Mouse (Mus musculus) embryo, embryonic 9.5 days (tissue): Measurements from ENCODE around the gene Pnpla2.
A peak's percentile ranks its signal among the peaks of the same experiment; 100 is the strongest.

Experiments used
- DNase-seq: peaks from one replicate; pipeline ENCODE4 v3.0.0-alpha.2; 2017; ENCODE audit errors: extremely low spot score

Gene Pnpla2

DNA sequence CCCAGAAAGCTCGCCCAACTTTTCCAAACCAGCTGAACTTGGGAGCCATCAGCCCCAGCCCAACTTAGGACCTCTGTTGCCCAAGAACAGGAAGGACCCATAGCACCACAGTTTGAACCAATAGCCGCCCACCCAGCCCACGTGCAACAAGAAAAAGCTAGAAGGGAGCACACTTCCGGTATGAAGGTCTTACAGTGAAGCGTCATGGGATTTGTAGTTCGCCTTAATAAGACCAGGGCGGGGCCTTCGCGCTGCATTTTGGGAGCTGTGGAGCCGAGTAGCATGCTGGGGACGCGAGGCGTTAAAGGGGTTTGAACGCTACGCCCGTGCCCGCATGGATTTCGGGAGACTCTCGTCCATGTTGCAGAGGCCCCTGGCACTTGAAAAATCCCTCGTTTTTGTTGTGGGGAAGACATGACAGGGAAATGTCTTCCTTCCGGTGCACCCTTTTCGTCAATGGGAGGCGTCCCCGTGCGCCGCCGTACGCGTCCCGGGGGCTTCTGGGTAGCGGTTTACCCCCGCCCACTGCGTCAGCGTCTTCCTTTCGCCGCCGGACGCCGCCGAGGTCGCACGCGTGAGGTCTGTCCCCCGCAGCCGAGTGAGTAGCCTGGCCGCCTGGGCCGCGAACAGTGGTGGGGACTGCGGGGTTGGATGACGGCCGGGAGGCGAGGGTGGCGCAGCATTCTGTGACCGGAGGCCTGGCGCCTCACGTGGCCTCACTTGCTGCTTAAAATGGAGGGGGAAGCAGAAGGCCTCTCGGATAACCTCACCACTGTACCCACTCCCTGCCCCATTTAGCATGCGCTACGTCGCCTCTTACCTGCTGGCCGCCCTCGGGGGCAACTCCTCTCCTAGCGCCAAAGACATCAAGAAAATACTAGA, 7.6 kb upstream of the Pnpla2 start, which contains the start of gene Rplp2:
Gene Rplp2 (plus strand): TSS at position 261 of the 882 bp plus-strand sequence.
- DNase-seq, result peak; percentile 97

DNA sequence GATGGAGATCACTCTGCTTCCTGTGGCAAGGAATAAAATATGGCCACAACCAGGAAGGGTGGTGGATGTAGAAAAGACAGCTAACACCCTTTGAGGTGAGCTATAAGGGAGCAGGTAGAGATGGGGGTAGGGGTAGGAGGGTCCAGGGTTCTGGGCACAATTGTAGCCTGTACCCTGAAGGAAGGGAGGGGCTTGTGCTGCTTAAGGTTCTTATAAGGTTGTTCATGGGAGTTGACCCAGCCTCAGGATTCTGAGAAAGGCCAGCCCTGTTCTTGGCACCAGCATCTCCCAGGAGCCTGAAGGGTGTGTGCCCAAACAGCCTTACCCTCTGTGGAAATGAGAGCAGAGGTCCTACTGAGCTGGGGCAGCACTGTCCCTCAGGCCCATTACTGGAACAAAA, 3.1 kb upstream of the Pnpla2 start:
- no peak for DNase-seq

DNA sequence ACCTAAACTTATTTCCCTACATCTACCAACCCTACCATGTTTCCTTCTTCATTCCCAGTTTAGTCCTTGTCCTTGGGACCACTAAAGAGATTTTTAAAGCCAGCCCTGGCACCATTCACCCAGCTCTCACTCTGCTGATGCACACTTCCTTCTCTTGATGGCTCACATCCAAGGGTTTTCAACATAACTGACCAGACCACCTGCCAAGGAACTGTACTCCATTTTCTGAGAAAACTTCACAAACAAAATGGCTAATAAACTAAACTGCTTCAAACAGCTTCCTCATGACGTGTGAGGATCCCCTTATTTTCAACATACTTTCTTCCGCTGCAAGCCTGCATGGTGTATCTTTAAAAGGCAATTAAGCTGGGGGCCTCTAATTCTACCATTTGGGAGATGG, 1.4 kb upstream of the Pnpla2 start:
- DNase-seq, result no peak

DNA sequence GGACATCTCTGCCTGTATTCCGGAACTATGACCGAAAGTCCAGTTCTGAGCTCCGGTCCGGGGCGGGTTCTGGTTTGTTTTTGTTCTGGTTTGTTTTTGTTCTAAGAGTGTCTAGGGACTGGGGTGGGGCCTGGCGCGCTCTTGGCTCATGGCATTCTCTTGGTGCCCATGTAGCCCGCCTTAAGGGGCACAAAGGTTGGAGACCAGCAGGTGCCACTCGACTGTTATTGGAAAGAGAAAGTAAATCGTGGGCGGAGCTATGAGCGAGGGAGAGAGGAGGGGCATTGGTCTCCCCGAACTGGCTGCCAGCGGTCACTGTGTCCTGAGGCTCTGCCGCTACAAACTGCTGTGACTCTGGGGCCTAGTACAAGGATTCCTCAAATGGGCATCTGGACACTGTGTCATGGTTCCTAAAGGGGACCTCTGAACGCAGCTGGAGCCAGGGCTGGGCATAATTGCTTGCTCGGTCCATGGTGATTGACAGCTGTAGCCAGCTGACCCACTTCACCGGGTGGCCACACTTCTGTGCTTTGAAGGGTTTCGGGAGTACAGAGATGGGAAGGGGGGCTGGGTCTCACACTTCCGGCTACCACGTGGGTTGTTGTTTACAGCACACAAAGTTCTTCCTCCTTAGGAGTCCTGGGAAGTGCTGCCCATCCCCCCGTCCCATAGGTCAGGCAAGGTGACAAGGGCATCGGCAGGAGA, 764 bp downstream of the Pnpla2 start:
- no peak for DNase-seq

DNA sequence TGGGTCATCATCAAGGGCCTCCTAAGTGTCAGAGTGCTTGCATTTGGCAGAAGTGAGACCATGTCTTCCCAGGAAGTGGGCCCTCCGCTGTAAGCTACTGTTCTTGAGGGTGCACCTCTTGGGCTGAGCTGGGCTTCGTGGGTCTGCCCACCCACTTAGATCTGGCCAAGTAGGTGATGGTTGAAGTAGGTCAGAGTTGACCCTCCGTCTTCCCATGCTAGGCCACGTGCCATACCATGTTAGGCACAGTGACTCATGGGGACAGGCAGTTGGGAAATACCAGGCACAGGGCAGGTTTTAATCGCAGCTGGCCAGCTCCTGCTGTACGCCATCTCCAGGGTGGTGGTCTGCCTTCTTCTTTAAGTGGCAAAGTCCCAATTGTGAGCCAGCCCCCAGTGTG, 1.7 kb downstream of the Pnpla2 start:
- no peak for DNase-seq

DNA sequence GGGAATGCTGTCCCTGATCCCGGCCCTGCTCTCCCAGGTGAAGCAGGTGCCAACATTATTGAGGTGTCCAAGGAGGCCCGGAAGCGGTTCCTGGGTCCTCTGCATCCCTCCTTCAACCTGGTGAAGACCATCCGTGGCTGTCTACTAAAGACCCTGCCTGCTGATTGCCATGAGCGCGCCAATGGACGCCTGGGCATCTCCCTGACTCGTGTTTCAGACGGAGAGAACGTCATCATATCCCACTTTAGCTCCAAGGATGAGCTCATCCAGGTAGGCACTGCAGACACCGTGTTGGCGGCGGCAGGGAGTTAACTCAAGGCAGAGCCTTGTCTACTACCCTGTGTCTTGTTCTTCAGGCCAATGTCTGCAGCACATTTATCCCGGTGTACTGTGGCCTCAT, 2.2 kb downstream of the Pnpla2 start:
- DNase-seq, result no peak

DNA sequence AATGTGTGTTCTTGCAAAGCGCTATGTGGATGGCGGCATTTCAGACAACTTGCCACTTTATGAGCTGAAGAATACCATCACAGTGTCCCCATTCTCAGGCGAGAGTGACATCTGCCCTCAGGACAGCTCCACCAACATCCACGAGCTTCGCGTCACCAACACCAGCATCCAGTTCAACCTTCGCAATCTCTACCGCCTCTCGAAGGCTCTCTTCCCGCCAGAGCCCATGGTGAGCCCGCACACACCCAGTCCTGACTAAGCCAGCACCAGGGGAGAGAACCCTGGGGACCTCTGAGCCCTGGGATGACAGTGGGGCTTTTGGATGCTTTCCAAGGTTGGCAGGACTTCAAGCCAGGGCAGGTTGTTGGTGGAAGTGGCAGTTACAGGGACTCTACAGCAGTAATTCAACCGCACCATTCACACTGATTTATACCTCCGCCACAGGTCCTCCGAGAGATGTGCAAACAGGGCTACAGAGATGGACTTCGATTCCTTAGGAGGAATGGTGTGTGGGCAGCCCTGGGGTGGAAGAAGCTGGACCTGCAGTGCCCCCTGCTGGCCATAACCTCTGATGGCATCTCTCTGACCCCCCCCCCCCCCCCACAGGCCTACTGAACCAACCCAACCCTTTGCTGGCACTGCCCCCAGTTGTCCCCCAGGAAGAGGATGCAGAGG, 3.1 kb downstream of the Pnpla2 start:
- DNase-seq, result no peak

DNA sequence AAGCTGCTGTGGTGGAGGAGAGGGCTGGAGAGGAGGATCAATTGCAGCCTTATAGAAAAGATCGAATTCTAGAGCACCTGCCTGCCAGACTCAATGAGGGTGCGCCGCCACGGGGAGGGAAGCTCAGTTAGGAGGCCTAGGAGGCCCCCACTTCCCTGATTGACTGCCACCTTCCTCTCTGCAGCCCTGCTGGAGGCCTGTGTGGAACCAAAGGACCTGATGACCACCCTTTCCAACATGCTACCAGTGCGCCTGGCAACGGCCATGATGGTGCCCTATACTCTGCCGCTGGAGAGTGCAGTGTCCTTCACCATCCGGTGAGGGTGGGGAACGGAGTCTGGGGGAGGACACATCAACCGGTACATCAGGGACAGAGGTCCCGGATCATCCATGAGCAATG, 3.7 kb downstream of the Pnpla2 start:
- no peak for DNase-seq

DNA sequence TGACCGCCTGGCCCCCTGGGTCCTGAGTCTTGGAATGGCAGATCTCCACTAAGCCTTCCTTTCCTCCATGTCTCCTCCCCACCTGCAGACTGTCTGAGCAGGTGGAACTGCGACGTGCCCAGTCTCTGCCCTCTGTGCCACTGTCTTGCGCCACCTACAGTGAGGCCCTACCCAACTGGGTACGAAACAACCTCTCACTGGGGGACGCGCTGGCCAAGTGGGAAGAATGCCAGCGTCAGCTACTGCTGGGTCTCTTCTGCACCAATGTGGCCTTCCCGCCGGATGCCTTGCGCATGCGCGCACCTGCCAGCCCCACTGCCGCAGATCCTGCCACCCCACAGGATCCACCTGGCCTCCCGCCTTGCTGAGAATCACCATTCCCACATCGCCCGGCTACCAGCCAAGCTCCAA, 4.3 kb downstream of the Pnpla2 start:
- no peak for DNase-seq

DNA sequence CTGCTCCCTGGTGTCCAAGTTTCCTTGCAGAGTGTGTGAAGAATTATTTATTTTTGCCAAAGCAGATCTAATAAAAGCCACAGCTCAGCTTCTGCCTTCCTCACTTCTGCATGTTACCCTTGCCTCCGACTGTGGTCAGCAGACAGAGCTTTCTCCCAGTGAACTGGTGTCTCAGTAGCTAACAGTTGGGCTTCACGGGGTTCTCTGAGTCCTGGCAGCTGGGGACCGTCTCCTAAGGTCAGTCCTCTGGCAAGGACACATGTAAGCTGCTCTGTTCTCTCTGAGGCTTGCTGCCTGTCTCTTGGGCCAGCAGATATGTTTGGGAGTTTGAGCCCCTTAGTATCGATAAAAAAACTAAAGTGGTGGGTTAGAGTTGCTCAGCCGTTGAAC, 5.0 kb downstream of the Pnpla2 start:
- DNase-seq, result no peak

DNA sequence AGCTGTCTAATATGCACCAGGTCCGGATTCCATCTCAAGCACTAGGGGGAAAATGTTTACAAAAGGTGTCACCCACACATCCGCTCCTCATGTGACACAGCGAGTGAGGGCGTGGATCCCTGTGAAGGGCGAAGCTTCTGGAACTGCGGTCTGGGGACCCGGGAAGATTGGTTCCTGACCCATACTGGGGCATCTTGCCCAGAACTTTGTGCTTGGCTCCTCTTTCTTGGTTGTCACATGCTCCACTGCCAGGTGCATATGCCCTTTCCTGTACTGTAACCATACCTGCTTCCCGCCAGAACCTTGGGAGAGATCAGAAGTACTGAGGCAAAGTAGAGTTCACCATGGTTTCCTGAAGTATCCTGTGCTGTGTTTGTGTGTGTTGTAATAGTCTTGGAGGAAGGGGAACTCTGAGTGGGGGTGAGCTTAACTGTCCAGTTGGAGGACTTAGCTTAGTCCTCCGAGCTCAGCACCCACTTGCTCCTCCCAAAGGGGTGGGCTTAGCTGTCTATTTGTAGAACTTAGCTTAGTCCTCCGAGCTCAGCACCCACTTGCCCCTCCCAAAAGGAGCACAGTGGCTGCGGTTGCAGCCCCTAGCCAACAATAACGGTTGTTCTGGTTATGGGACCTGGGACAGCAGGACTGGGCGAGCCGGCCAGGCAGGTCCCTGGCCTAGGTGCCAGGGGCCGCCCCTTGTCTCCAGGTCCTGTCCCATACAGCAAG, 5.6 kb downstream of the Pnpla2 start, which contains the start of gene Cracr2b:
Gene Cracr2b (plus strand): TSS at position 704 of the 723 bp plus-strand sequence.
- DNase-seq, result no peak

DNA sequence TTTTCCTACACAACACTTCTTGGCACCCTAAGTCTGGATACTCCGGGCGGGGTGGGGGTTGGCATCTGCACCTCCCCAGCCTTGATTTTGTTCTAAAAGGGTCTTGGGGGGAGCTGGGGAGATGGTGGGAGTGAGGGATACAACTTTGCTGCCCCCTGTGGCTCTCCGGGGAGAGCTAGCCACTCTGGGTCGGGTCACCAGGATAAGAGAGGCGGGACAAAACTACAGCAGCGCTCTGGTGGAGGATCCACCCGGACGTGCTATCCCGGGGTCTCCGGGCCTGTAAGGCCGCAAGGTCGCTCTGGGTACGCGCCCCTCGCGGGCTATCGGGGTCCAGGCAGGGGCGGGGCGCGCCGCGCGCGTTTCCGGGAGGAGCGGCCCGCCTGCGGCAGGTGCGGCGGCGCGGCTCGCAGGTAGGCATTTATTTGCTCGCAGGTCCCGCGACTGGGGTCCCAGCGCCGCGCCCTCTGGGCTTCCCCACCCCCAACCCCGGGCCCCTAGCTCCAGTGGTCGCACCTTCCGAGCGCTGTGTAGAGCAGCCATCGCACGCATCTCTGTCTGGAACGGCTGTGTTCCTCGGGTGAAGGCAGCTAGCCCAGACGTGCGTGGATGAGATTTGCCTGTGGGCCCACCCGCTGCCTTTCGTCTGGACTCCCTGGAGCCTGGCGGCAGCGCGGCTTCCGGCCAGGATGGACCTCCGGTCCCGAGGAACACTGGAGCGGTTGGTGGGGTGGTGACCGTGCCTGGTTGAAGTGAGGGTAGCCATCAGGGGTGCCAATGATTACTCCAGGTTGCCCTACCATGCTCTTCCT, 6.7 kb downstream of the Pnpla2 start:
- DNase-seq, result no peak

DNA sequence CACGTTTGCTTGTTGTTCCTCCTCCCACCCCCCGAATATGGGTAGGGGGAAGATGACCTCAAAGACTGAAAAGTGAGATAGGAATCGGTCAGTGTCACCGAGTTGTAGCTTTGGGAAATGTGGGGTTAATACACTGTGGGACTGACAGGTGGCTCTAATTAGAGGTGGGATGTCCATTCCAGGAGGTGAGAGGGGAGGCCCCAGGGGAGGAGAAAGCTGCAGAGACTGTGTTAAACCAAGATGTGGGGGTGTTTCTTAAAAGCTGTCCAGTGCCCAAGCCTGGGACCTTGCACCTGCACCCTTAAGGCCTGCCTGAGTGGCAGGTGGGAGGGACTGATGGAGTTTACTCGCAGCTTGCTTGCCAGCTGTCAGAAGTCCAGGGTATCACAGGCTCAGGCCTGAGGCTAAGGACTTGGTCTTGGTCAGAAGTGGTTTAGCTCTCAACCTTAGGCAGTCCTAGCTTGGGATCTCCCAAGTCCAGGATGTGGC, 7.4 kb downstream of the Pnpla2 start:
- DNase-seq, result no peak

DNA sequence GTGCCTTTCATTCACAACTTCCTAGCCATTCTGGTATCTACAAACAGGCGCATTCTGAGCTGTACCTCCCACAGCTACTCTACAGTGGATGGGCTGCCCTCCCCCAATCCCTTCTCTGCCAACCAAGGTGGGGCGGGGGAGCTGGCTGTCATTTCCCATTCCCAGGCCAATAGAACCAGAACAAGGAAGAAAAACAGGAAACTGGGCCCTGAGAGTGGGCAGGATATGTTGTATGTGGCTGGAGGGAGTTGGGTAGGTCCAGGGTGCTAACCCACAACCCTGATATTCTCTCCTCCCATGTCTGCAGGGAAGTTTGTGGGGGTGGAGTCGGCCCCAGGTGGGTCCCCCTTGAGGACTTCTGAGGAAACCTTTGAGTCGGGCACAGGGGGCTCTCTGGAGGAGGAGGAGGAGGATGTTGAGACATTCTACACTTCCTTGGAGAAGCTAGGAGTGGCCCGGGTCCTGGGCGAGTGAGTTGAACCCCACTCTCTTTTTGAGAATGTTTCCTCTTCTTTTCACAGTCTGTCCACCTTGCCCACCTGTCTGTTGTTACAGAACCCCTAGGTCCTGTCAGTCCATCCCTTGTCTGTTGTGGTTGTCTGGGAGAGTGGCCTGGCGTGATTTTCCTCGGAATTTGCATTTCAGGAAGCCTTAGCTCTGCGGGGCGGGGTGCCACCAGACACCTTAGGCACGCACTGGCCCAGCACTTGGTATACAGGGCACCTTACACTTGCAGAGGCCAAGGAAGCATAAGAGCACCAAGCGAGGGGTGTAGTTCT, 9.0 kb downstream of the Pnpla2 start:
- no peak for DNase-seq

DNA sequence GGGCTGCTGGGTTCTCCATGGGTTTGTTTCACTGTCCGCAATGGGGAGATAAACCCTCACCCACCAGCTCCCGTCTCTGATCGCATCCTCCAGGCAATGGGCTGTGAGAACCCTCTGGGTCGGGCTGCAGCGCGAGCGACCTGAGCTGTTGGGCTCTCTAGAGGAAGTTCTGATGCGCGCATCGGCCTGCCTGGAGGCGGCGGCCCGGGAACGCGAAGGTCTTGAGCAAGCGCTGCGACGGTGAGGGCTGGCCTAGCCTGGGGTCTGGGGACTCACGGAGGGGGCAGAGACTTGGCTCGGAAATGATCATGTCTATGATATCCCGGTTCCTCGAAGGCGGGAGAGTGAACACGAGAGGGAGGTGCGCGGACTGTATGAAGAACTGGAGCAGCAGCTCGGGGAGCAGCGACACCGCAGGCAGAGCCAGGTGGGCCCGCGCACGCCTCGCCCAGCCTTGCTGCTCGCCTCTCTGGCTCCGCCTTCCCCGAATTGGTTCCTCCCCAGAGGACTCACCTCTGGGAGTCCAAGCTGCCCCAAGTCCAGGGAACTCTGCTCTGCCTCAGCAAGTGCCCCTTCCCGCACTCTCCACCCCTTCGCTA, 9.7 kb downstream of the Pnpla2 start:
- no peak for DNase-seq

DNA sequence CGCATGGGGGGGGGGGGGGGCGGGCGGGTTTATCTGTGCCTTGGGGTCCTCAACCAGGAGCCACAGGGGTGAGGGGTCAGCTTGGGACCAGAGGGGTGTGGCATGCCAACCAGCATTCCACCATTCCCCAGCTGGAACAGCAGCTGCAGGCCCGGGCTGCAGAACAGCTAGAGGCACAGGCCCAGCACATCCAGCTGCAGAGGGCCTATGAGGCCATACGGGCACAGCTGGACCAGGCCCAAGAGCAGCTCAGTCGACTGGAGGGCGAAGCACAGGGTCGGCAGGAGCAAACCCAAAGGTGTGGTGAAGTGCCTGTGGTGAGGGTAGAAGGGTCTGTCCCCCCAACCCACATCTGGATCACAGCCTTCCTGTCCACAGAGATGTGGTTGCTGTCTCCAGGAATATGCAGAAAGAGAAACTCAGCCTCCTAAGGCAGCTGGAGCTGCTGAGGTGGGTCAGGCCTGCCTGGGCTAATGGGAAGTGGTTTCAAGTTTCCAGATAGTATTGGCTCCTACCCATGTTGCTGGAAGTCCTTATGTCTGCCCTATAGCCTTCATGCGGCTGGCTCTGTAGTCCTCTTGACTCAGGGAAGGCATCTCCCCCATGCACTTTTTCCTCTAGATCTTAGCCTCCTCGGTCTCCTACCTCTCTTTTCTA, 10.5 kb downstream of the Pnpla2 start:
- no peak for DNase-seq

DNA sequence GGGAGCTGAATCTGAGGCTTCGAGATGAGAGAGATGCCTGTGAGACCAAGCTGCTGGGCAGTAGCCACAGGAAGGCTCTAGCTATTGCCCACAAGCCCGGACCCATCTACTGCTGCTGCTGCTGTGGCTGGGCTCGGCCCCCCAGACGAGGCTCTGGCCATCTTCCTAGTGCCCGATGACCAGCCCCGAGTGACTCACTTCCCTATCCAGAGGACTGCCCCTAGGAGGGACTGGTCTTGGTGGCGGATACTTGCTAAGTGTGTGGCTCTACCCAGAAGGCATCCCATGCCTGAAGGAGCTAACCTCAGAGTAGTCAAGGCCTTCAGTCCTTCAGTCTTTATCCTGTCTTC, 11.0 kb downstream of the Pnpla2 start:
- no peak for DNase-seq

DNA sequence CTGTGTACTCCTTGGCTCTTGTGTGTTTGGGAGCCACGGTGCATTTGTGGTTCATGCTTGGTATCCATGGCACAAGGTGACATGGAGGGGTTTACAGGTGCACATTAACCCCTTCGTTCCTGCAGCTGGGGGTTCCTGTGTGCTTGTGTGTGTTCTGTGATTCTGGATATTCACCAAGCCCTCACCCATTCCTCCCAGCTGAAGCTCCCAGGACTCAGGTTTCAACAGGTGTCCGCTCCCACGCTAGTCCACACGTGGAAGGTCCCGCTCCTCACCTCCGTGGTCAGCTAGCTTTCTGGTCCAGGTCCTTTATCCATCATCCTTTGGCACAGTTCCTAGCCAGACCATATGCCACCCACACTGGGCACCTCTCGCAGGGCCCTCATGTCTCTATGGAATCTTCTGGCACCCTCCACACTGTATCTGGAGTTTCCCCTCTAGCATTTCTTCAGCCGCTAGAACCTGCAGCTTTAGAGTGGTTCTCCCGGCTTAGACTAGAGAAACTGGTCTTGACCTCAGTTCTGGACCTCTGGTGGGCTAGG, 11.7 kb downstream of the Pnpla2 start:
- no peak for DNase-seq
